Mouse (Mus musculus): ENCODE measurements around the gene Patl1.

- TF ChIP-seq GATA1 (IDR thresholded peaks at IDR 0.05; ENCODE audit: borderline replicate concordance, low read length) (no peak), FLI1 (IDR thresholded peaks at IDR 0.05; ENCODE audit: low read length) (no peak)
Observed at GRCm38 (mm10) chr19:11911603-11912002, 596 bp upstream of the Patl1 start.

Data from megakaryocyte, embryonic 14.5 days (primary cell).